Mouse (Mus musculus) neural tube, embryonic 12.5 days (tissue): Measurements from ENCODE around the gene Desi2. TPM values are rescaled to one million over a fixed set of nuclear protein-coding genes. Genes with fewer than 3 reads are reported as not detected.
"Not testable (repeated sequence)": the region's sequence is repeated elsewhere in the genome, so short reads cannot be mapped to it uniquely, and the experiment has no call there.

ENCODE experiments used
- ATAC-seq: fragments of 200-750 bp; cut with Nextera tagmentation; 2 replicates; pipeline ENCODE4 v1.8.0; 2017; ENCODE audit warnings: low read depth, mild to moderate bottlenecking, moderate TSS enrichment, moderate library complexity; ENCODE audit not compliant: low FRiP score
- H3K27ac ChIP-seq: fragments of 300-500 bp; sonication (generic); 2 replicates; pipeline ENCODE4 v1.5.1; 2016
- H3K27me3 ChIP-seq: fragments of 300-500 bp; sonication (generic); replicated peaks from 2 replicates; pipeline ENCODE4 v1.6.1; 2016; ENCODE audit warnings: mild to moderate bottlenecking
- H3K36me3 ChIP-seq: fragments of 300-500 bp; sonication (generic); 2 replicates; pipeline ENCODE4 v1.6.1; 2016; ENCODE audit warnings: mild to moderate bottlenecking
- H3K4me1 ChIP-seq: fragments of 300-500 bp; sonication (generic); 2 replicates; pipeline ENCODE4 v1.6.1; 2016
- H3K4me2 ChIP-seq: fragments of 300-500 bp; sonication (generic); replicated peaks from 2 replicates; pipeline ENCODE4 v1.6.1; 2016; ENCODE audit warnings: mild to moderate bottlenecking
- H3K4me3 ChIP-seq: fragments of 300-500 bp; sonication (generic); 2 replicates; pipeline ENCODE4 v1.5.1; 2016
- H3K9ac ChIP-seq: fragments of 300-500 bp; sonication (generic); 2 replicates; pipeline ENCODE4 v1.6.1; 2016; ENCODE audit warnings: mild to moderate bottlenecking
- H3K9me3 ChIP-seq: fragments of 300-500 bp; sonication (generic); 2 replicates; pipeline ENCODE4 v1.6.1; 2016; ENCODE audit warnings: mild to moderate bottlenecking
- WGBS: fragments of 180-500 bp; shearing (Covaris S2); methylation state at CpG from one replicate; pipeline ENCODE4 v1.1.7; 2016; 5-methylcytosine and 5-hydroxymethylcytosine counted together
- polyA plus RNA-seq: library from polyadenylated mRNA; unstranded; fragments of >200 nt; fragmentation: Nextera tagmentation; extraction: Ambion mirVana; gene quantifications from 2 replicates; pipeline ENCODE4 v1.2.1, GENCODE M21; 2016

Gene Desi2
- polyA plus RNA-seq, result 20.0 and 21.0 TPM in 2 replicates

DNA sequence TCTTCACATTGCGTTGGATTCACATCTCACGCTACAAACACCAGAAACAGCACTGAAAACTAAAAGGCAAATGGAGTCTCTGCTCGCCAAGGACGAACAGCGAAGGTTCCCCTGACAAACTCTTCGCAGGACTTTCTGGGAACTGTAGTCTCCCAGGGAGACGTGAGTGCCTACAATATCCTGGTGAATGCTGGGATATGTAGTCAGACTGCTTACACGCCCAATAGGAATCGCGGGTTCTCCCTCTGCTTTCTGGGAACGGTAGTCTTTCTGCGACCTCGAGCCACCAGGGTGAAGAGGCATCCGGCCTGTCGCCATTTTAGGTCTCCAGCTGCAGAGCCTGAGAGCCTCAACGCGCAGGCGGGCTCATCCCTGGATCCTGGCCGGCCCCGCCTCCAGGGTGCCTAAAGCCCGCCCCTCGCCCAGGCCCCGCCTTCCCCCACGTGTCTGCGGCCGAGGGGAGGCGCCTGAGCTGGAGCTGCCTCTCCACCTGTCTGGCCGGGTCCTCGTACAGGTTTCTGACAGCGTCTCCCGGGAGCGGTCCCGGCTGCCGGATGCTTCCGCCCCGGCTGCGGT, at the start of gene Desi2:
Gene Desi2 (plus strand): TSS at position 202 of the 576 bp plus-strand sequence.
- peak; percentile 98 for ATAC-seq
- Histone ChIP-seq H3K9ac (peak within 1 kb of the TSS; percentile 49; the same call in 1 of the 2 replicates), H3K4me2 (peak within 1 kb of the TSS; percentile 57), H3K4me3 (peak within 1 kb of the TSS; percentile 63)
- not testable (repeated sequence) for H3K4me1 ChIP-seq, H3K27ac ChIP-seq, H3K36me3 ChIP-seq, H3K9me3 ChIP-seq, H3K27me3 ChIP-seq
- under 1% methylated on average over 37 of the region's 37 CpGs for whole genome bisulfite sequencing

DNA sequence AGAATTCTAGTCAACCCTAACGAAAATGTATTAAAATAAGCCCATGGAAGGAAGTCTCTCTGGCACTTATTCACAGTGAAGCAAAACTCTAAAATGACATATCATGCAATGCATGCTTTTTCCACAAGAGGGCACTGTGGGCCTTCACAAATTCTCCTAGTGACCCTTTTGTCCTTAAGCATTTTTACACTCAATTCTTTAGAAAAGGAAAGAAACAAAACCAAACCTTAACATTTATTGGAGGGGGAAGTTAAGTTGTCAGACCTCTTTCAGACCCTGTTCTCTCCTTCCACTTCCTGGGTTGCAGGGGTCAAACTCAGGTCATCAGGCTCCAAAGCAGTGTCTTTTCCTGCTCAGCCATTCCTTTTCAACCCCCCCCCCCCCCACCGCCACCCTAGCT, 40.7 kb upstream of the Desi2 start:
- not testable (repeated sequence) for H3K4me2 ChIP-seq, H3K27me3 ChIP-seq, H3K27ac ChIP-seq, H3K9ac ChIP-seq, H3K36me3 ChIP-seq, H3K4me3 ChIP-seq, H3K9me3 ChIP-seq, H3K4me1 ChIP-seq
- WGBS, result 9% methylated on average over 1 of the region's 2 CpGs
- ATAC-seq, result peak; percentile 65; the same call in 1 of the 2 replicates

DNA sequence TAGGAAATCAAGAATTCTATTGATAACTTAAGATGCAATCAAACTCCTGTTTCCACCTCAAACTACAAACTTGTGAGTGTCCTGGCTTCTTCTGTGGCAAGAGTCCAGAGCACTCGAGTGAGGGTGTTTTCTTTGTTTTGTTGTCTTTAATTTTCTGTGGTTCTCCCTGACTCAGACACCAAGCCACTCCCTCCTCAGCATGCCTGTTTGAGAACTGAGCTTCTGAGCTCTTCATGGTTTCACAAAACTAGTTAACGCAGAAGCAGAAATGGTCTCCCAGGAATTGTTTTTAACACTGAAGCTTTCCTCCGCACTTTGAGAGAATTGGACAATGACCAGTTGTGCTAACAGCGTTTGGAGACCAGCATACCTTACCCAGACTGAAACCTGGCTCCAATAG, 40.3 kb upstream of the Desi2 start:
- H3K9me3 ChIP-seq, result not testable (repeated sequence)
- ATAC-seq, result peak; percentile 37; the same call in 1 of the 2 replicates
- WGBS, result 40% methylated on average over 4 of the region's 4 CpGs

DNA sequence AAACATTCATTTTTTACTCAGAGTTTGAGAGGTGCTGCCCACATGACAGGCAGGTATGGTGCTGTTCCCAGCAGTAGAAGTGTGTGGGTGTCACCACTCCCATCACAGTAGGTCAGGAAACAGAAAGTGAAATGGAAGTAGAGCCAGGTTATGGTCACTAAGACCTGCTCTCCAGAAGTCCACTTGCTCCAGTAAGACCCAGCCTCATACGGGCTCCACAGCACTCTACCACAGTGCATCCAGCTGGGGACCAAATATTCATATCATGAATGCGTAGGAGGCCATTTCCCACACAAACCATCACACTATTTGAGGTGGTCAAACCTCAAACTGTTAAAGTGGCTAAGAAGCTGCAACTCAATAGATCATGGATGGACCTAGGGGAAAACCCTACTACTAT, 5.0 kb upstream of the Desi2 start:
- no peak overlapping the region for H3K4me3 ChIP-seq
- WGBS, result 91% methylated on average over 2 of the region's 2 CpGs

More for the DNA sequence above, 40.3 kb upstream of the Desi2 start:
- not testable (repeated sequence) for H3K4me3 ChIP-seq, H3K27me3 ChIP-seq, H3K27ac ChIP-seq, H3K9ac ChIP-seq, H3K4me2 ChIP-seq, H3K4me1 ChIP-seq, H3K36me3 ChIP-seq

DNA sequence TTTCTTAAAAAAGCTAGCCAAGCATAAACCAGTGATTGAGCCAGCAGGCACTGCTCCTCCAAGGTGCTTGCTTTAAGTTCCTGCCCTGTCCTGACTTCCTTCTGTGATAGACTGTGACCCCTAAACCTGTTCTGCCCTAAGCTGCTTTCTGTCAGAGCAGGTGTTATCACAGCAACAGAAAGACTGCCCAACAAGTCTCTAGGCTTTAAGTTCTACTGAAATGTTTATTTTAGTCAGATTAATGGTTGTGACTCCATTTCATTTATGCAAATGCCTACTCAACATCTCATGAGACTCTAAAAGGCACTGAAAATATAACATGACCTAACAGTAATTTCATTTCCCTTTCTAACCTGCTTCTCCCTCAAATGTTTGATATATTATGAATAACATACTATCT, 1.6 kb upstream of the Desi2 start:
- no peak overlapping the region for H3K27ac ChIP-seq
- no peak overlapping the region for H3K9ac ChIP-seq

More for the DNA sequence above, 5.0 kb upstream of the Desi2 start:
- Histone ChIP-seq H3K9ac (no peak overlapping the region), H3K4me1 (no peaks in the 10 kb centered on the region), H3K27me3 (no peaks in the 10 kb centered on the region), H3K36me3 (no peaks in the 10 kb centered on the region), H3K4me2 (no peak overlapping the region), H3K27ac (no peak overlapping the region), H3K9me3 (no peaks in the 10 kb centered on the region)
- ATAC-seq, result no peak

DNA sequence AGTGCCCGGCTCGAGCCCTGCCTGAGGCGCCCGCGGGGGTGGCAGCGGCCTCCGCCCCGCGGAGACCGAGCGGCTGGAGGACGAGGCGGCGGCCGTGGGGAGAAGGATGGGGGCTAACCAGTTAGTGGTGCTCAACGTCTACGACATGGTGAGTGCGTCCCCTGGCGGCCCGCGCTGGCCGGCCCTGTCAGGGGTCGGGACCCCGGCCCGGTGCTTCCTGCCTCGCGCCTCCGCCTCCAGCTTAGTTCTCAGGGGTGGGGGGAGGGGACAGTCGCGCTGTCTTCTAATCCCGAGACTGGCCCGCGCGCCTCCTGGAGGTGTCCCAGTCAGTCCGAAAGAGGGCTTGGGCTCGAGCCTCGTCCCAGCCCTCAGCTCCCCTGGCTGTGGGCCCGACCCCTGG, 593 bp downstream of the Desi2 start:
- not testable (repeated sequence) for H3K27ac ChIP-seq, H3K4me1 ChIP-seq
- WGBS, result under 1% methylated on average over 25 of the region's 38 CpGs

More for the DNA sequence above, 1.6 kb upstream of the Desi2 start:
- Histone ChIP-seq H3K27me3 (no peaks in the 10 kb centered on the region), H3K4me3 (no peak overlapping the region), H3K36me3 (no peaks in the 10 kb centered on the region), H3K4me1 (peaks cover 5% of the 10 kb centered on the region), H3K9me3 (no peaks in the 10 kb centered on the region), H3K4me2 (no peak overlapping the region)
- ATAC-seq, result no peak

DNA sequence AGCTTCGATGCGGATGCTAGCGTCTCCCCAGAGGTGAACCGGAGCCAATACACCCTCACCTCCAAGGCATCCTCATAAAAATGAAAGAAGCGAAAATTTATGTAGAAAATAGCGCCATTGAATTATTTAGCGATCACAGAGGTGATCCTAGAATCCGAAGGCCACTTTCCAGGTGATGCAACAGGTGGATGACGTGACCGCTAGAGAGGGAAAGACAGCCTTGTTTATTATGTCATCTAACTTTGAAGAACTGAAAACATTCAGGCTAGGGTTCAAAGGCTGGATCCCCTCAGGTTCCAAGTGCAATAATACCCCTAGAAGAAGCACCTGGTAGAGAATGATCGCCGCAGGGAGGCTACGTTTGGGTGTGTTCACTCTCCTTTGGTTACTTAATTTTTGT, 1.2 kb downstream of the Desi2 start:
- Histone ChIP-seq H3K36me3 (no peaks in the 10 kb centered on the region), H3K4me1 (peaks cover 5% of the 10 kb centered on the region), H3K27me3 (no peaks in the 10 kb centered on the region), H3K9ac (no peak overlapping the region), H3K4me2 (peak overlapping the region; percentile 57), H3K27ac (no peak overlapping the region), H3K4me3 (peak overlapping the region; percentile 23), H3K9me3 (no peaks in the 10 kb centered on the region)
- 10% methylated on average over 13 of the region's 13 CpGs for WGBS
- no peak for ATAC-seq

More for the DNA sequence above, 593 bp downstream of the Desi2 start:
- H3K27me3 ChIP-seq, H3K9me3 ChIP-seq, H3K36me3 ChIP-seq: not testable (repeated sequence)
- peak overlapping the region; percentile 63 for H3K4me3 ChIP-seq
- H3K9ac ChIP-seq, result peak overlapping the region; percentile 49; the same call in 1 of the 2 replicates
- peak overlapping the region; percentile 56 for H3K4me2 ChIP-seq
- ATAC-seq, result peak; percentile 78

DNA sequence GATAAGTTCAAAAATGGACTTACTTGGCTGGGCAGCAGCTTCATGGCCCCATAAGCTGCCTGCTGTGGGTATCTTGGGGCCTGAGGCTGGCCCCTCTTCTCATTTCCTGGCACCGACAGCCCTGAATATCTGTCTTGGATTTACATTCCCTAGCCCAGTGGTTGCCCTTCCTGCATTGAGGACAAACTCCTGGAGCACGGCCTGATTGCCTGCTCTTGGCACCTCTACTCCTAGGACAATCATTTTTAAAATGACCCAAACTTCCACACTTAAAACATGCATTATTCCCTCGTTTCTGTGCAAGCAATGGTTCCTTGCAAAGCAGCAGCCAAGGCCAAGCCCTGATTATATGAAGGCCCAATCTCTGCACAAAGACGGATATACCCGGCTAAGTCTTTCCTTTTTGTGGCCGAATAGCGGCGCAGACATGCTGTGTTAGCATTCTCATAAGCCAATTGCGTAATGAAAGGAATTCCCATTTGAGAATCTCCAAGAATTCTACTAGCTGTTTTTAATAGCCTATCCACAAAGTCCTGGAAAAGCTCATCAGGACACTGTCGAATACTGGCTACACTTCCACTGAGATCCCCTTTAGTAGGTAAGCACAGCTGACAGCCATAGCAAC, 18.6 kb downstream of the Desi2 start:
- no peak for ATAC-seq
- Histone ChIP-seq H3K27ac (no peak overlapping the region), H3K9ac (no peak overlapping the region), H3K9me3 (no peaks in the 10 kb centered on the region), H3K36me3 (no peaks in the 10 kb centered on the region), H3K4me3 (no peak overlapping the region), H3K4me1 (no peaks in the 10 kb centered on the region), H3K4me2 (no peak overlapping the region), H3K27me3 (no peaks in the 10 kb centered on the region)
- 93% methylated on average over 10 of the region's 10 CpGs for WGBS

DNA sequence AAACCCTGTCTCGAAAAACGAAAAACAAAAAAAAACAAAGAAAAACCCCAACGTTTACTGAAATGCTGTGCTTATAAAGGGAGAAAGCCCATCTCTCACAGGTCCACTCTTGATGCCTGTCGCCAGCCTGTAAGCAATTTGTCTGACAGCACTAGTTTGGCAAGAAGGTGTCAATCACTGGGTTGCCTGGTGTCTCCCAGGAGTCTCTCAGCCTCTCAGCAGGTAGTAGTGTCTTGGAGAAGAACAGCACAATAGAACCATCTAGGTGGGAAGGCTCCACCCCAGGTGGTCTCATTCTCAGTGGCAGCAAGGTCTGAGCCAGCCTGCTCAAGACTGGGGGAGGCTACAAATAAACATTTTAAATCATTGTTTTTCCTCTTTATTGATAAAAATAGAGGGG, 20.6 kb downstream of the Desi2 start:
- H3K9ac ChIP-seq, ATAC-seq, H3K27ac ChIP-seq, H3K36me3 ChIP-seq, H3K4me1 ChIP-seq, H3K27me3 ChIP-seq, H3K4me2 ChIP-seq, H3K4me3 ChIP-seq, H3K9me3 ChIP-seq: not testable (repeated sequence)
- 79% methylated on average over 4 of the region's 4 CpGs for WGBS

DNA sequence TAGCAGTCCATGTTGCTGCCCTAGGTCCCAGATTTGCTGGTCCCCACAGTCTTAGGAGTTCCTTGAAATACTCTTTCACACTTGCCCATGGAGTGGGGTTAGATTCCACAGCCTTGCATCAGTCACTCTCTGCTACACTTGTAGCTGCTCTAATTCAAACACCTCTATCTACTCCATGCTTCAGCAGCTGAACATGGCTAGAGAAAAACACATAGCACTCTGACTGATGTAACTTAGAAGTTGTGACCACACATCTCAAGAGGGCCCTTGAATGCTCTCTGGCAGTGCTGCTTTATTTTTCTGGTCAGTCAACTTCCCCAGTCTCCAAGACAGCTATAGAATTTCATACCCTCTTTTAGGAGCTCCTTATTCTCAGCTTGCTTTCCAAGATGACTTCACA, 22.7 kb downstream of the Desi2 start:
- H3K4me3 ChIP-seq, result no peak overlapping the region
- no peak overlapping the region for H3K9ac ChIP-seq
- H3K27ac ChIP-seq, result no peak overlapping the region
- H3K27me3 ChIP-seq, result no peaks in the 10 kb centered on the region
- no peak for ATAC-seq
- H3K9me3 ChIP-seq, result no peaks in the 10 kb centered on the region
- H3K4me2 ChIP-seq, result no peak overlapping the region
- H3K4me1 ChIP-seq, result no peaks in the 10 kb centered on the region
- H3K36me3 ChIP-seq, result no peaks in the 10 kb centered on the region

DNA sequence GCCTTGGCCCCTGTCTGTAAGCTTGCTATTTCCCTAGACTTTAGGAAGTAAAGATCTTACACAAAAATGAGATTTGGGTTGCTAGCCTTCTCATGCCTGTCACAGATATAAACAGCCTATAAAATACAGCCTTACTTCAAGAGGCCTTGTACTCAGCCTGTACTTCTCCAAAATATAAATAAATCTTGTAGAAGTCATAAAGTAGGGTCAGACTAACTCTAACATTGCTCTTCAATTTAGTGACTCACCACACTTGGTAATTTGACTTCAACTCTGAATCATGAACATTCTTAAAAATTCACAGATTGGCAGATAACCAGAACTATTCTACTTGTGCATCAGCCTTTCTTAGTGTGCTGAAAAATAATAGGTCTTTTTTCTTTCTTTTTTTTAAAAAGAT, 29.9 kb downstream of the Desi2 start:
- Histone ChIP-seq H3K36me3 (no peaks in the 10 kb centered on the region), H3K9me3 (no peaks in the 10 kb centered on the region), H3K4me2 (no peak overlapping the region), H3K27me3 (no peaks in the 10 kb centered on the region), H3K27ac (no peak overlapping the region), H3K4me3 (no peak overlapping the region), H3K4me1 (no peaks in the 10 kb centered on the region), H3K9ac (no peak overlapping the region)
- ATAC-seq, result no peak

DNA sequence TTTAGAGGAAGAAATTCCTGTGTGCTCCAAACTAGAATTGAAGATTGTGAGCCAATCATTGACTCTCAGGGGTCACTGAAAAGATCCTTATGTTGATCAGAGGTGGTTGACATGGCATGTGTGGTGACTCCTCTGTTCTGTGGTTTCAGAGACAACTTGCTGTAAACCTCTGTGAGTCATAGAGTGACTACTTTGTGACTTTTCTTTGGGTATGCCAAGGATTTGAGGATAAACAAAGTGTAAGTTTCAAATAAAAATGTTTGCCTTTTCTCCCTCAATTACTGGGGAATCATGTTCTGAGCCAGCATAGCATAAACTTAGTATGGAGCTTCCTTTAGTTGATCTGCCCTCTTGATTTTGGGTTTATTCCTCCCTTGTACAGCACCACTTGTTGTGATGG, 31.1 kb downstream of the Desi2 start:
- ATAC-seq, result no peak

More for the DNA sequence above, 31.1 kb downstream of the Desi2 start:
- H3K4me2 ChIP-seq, result no peak overlapping the region
- H3K4me1 ChIP-seq, result no peaks in the 10 kb centered on the region
- H3K9me3 ChIP-seq, result no peaks in the 10 kb centered on the region
- H3K9ac ChIP-seq, result no peak overlapping the region
- no peaks in the 10 kb centered on the region for H3K27me3 ChIP-seq
- H3K4me3 ChIP-seq, result no peak overlapping the region
- H3K27ac ChIP-seq, result no peak overlapping the region
- H3K36me3 ChIP-seq, result no peaks in the 10 kb centered on the region
